Mouse (Mus musculus) heart, postnatal 36 days (tissue): ENCODE measurements around the gene Egfem1. TPM values are rescaled to one million over a fixed set of nuclear protein-coding genes. Genes with fewer than 3 reads are reported as not detected.
A peak's percentile ranks its signal among the peaks of the same experiment; 100 is the strongest.

Experiments
- DNase-seq, 2 experiments: peaks; one replicate each; pipeline ENCODE4 v3.0.0; 2021 to 2022
- intact Hi-C: fragments of 180-260 bp; cut with DNase I; formaldehyde crosslinking; loops from one replicate; pipeline ENCODE4 v1.15.1; 2025
- total RNA-seq, 2 experiments: library from RNA; stranded (reverse); gene quantifications; 2 replicates each; pipeline ENCODE4 v1.2.3; 2021

Egfem1 gene
- total RNA-seq: not detected

DNA sequence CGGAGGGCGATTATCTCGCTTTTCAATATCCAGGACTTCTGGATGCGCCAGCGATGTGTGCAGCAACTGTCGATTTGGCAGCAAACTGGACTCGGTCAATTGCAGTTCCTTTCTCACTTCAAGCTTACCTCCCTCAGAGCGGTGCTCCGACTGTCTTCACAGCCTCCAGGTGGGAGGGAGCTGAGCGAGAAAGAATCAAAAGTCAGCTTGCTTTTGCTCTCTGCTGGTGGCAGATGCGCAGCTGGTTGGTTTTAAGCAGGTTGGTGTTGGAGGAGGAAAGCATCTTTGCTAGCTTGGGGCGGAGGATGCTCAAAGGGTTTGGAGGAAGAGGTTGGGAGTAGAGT is at the start of gene Egfem1:
Egfem1 (plus strand) TSS at position 72 of the 344 bp plus-strand sequence.
- DNase-seq: no peak
- intact Hi-C loops: no loop called here

DNA sequence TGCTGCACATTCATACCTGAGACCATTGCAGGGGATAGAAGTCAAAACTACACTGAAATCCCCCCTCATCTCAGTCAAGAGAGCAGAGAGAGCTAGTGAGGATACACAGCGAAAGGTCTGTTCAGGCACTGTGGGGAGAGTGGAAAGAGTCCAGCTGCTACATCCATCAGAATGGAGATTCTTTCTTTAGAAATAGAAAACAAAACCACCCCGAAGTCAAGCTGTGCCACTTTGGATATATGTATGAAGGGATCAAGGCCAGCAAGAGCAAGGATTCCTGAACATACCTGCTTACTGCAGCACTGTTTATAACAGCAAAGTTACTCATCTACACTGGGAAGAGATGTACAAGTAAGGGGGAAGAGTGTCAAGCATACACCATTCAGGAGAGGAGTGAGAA is 48.7 kb upstream of the Egfem1 start:
- DNase-seq: no peak

DNA sequence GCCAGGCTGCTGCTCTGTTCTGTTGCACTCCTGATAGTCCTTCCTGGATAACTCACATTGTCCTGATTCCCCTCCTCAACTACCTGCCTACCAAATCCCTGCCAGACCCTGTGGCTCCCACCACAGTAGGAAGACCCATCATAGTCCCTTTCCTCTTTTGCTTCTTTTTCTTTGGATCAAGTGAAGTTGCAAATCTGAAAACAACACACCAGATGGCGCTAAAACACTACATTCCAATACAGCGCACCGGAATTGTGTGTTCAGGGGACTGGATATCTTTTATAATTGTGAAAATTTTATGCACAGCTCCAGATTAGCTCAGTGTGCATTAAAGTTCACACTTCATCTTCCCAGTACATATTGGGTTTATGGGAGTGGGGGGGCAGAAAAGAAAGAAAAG is 45.7 kb upstream of the Egfem1 start:
- no peak for DNase-seq
- intact Hi-C loops: loop anchor here (2.0 to 5.0 kb wide), 2 partner anchors 691 to 1526 kb away; no protein-coding TSS in a partner anchor

More for the DNA sequence above, 48.7 kb upstream of the Egfem1 start:
- intact Hi-C loops: no loop called here

DNA sequence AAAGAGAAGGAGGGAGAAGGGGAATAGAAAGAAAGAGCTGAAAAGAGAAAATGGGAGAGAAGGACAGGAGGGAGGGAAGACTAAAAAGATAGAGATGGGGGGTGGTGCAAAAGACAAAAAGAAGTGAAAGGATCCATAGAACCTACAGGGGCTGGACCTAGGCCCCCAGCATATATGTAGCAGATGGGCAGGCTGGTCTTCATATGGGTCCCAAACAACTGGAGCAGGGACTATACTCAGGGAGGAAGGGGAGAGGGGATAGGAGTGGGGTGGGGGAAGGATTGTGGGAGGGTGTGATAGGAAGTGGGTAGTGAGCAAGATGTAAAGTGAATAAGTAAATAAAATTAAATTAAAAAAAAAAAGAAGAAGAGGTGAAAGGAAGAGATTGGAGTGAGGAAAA is 45.2 kb upstream of the Egfem1 start:
- intact Hi-C loops: loop anchor here (2.0 to 5.0 kb wide), 2 partner anchors 690 to 1526 kb away; no protein-coding TSS in a partner anchor
- no peak for DNase-seq

DNA sequence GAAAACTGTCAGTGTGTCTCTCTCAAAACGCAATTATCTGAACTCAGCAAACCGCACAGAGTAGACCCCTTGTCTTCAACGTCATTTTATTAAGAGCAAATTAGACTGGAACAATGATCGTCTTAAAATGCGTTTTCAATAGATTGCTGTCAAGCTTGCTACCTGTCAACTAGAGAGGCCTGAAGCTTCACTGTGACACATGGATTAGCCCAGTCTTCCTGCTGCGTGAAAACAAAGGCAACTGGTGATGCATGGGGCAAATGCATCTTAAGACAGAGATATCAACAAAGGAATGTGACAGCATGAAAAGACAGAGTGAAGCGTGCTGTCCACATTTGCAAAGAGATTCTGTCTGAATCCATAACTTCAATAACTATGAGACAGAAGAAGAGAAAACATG is 41.8 kb upstream of the Egfem1 start:
- DNase-seq: no peak
- intact Hi-C loops: no loop called here

DNA sequence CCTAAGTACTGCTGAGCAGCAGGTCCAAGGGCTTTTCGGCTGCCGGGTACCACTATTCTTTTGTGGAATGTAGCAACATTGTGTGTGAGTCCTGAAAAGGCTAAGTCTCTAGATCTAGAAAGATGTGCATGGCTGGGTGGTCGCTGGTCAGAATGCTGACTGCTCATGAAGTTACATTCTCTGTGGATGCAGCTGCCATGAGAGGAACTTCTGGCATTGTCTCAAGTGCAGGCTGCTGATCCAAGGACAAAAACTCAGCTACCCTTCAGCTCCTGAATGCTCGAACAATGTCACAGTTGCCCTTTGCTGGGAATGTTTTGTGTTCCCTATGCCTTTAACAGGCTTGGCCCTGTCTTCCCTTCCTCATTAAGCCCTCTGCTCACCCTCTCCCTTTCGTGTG is 35.5 kb upstream of the Egfem1 start:
- no peak for DNase-seq
- intact Hi-C loops: no loop called here

DNA sequence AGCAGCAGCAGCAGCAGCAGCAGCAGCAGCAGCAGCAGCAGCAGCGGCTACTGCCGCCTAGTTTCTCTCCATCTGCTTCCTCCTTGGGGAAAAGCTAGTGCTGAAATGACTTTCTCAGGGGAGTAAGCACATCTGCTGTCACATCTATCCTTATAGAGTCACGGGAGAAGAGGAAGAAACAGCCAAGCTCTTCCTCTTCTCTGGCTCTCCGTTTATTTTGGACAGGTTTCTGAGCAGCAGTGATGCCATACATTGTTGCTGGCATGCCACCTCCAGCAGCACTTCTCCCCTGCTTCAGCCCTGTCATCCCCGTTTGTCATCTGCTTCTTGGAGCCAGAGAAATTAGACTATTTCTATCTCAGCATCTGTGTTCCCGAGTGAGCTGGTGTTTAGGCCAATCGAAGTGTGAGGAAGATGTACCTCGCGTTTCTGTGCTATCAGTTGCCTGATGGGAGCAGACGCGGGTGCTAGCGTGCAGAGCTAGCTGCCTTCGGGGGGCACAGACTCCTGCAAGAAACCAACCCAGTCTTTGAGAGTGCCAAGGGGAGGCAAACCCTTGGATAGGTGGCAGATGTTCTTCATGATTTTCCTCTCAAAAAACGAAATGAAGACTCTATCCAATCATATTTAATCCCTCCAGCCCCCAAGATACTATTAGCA is 34.4 kb upstream of the Egfem1 start:
- no peak for DNase-seq
- intact Hi-C loops: no loop called here

DNA sequence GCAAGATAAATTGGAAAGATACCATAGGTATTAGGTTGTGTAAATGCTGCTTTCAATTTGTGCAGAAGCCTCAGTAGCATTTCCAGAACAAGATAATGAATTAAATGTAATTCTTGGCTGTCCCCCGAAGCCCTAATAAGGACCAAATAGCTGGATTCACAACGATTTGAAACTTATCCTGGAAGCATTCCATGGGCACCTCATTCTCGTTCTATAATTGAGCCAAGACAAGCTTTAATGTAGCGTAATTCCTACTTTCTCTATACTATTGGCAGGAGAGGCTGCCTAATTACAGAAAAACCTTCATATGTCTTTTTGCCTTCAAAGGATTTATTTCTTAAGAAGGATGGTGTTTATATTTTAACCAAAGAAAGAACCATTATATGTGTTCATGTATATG is 18.7 kb upstream of the Egfem1 start:
- intact Hi-C loops: no loop called here

DNA sequence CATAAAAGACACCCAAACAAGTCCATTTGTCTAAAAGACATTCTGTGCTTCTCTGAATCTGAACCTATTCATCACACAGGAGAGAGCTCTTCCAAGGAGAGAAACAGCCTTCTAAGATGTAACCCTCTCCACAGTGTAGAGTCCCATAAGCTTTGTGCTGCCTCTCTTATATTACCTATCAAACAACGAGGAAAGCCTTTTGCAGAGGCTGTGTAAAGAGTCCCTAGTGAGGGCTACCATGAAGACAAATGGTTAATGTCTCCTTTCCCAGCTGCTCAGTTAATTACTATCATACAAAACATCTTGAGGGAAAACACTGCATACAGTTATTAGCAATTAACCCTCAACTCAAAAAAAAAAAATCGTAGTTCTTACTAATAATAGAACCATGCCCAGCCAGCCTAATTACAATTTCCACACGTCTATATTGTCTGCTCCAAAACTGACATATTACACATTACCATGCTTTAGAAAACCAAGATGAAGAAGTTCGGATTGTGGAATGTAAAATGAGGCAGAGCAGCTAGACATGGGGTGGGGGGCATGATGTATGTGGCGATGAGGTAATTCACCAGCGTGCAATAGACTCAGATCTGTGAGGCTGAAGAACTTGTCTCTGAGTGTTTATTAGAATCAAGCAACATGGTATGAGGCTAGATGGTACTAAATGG is 13.3 kb upstream of the Egfem1 start:
- intact Hi-C loops: no loop called here
- DNase-seq: no peak

More for the DNA sequence above, 18.7 kb upstream of the Egfem1 start:
- DNase-seq: no peak

DNA sequence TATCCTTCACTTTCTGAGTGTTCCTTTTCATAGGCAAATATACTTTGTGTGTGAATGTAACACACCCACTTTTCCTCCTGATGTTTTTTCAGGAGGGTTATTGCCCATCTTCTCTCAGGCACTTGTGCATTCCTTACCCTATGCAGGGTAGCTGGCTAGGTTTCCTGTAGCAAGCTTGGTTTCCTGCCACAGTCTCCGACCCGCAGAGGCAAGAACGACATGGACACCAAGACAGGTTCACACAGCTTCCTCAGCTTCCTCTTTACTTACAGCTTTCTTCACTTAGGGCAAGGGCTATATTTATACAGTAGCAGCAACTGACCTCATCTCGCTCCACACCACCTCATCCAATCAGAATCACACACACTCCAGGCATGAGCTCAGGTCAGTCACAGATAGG is 10.5 kb upstream of the Egfem1 start:
- intact Hi-C loops: no loop called here
- DNase-seq: no peak

DNA sequence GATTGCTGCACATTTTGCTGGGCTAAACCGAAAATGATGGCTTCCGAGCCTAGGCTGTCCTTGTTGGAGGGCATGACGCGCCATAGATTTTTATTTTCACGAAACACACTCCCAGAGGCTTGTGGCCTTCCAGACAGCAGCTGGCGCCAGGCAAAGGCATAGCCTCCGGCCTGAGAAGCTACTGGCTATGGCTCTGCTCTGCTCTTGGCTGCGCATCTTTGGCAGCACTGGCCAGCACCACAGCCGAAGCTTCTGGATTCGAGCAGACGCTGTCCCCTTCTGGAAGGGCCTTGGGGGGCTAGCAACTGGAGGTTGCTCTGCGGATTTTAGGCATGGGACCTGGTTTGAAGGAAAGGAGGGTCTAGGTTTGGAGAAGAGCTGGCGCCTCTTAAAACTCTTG is 306 bp upstream of the Egfem1 start:
- intact Hi-C loops: no loop called here

DNA sequence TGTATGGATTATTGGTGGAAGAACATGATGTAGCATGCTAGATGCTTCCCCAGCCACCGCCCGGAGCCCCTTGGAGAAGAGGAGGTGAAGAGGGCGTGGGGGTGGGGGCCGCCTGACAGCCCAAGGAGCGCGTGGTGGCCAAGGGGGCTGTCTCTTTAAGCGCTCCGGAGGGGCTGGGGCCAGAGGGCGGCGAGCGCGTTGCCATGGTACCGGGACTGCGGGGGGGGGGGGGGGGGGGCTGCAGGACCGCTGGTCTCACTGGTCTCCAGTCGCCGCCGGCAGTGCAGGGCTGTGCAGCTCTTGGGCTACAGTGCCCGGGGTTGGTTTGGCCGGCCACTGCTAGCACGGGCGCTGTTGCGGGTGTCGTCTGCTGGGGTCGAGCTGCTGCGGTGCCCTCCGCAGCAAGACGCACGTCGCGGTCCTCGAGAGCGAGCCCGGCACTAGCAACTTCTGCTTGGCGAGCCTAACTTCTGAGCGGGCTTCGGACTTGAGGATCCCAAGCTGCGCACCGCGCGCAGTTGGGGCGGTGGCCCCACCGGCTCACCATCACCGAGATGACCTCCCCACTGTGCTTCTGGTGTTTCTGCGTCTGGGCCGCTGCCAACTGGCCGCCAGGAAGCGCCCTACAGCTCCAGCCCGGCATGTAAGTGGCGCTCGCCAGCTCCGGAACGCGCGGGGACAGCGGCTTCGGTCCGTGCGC is 623 bp downstream of the Egfem1 start:
- DNase-seq: peak; percentile 6 to 7
- intact Hi-C loops: no loop called here

More for the DNA sequence above, 306 bp upstream of the Egfem1 start:
- DNase-seq: no peak

DNA sequence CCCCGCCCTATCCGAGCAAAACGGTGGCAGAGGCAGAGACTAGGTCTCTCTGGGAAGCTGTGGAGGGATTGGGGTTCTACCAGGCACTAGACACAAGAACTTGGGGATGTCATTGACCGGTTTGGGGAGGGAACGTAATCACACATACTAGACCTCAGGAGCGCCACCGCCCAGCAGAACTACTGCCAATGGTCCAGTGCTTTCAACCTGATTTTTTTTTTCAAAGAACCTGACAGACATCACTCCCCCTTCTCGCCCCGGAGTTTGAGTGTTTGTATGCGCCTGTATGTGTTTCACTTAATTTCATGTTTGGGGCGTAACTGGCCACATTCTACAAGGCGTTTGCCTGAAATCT is 1.1 kb downstream of the Egfem1 start:
- intact Hi-C loops: no loop called here
- no peak for DNase-seq

DNA sequence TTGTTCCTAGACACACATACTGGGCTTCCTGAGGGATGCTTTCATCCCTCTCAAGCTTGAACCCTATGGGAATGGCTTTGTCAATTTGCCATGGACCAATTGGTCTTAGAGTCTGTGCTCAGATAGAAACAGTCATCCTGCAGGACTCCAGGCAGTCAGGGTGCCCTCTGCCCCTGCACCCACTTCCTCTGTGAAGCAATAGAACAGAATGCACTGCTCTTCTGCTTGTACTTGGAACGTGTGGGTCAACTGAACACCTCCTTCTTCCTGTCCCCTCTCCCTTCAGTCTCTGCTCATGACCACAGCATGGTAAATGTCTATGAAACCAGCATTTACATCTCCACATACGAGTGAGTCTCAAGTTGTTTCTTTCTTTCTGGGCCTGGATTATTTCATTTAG is 16.6 kb downstream of the Egfem1 start:
- intact Hi-C loops: no loop called here
- DNase-seq: no peak

DNA sequence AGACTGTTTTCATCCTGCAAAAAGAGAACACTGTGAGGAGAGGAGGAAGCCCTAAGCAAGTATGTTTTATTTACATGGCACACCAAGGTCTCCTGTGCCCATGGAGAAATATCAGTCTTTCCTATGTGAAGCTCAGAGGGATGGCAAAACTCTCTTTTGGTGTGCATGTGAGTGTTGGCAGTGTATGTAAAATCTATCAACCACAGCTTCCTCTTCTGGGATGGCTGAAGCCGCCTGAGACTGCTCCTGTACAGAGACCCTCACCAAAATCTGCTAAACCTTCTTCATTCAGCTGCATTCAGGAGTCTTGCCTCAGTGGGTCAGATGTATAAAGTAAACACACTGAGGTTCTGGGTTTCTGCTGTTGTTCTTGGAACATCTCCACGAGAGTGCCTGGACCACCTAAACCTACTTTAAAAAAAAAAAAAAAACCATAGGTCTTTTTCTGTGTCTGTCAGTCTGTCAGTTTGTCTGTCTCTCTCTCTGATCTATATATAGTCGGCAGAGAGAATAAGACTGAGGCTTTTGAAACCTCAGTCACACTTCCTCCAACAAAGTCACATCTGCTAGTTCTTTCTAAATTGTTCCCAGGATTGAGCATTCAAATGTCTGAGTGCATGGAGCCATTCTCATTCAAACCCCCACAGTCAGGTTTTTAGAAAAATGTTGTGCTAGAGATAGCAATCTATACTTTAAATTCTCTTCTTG is 24.3 kb downstream of the Egfem1 start:
- intact Hi-C loops: no loop called here
- DNase-seq: no peak

DNA sequence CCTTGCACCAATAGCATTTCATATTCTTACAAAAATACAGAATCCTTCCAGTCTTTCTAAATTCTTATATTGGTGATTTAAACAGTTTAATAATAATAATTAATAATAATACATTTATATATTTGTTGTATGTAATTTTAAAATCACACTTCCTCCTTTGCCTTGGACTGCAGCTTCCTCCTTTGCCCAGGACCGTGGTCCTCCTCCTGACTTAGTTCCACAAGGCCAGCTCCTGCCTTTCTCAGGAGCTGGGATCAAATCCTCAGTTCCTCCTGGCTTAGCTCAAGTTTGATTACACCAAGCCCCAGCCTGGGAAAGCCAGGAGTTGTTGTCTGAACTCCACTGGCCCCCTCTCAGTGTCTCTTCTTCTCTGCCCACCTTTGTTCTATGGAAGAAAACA is 25.3 kb downstream of the Egfem1 start:
- no peak for DNase-seq
- intact Hi-C loops: no loop called here

DNA sequence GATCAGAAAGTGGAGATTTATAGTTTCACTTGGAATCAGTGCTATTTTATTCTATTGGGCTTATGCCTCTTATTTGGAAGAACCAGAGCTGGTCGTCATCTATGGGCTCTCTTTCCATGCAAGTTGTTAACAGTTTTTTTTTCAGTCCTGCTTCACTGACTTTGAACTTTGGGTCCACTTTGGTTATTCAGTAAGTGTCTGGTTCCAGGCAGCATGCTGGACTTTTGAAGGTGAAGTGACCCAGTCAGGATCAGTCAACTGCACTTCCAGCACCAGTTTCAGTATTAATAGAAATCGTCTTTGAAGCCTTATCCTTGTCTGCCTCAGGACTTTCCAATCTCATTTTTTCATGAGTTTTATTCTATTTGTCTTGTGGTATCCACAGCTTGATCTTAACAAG is 28.5 kb downstream of the Egfem1 start:
- no peak for DNase-seq
- intact Hi-C loops: no loop called here

DNA sequence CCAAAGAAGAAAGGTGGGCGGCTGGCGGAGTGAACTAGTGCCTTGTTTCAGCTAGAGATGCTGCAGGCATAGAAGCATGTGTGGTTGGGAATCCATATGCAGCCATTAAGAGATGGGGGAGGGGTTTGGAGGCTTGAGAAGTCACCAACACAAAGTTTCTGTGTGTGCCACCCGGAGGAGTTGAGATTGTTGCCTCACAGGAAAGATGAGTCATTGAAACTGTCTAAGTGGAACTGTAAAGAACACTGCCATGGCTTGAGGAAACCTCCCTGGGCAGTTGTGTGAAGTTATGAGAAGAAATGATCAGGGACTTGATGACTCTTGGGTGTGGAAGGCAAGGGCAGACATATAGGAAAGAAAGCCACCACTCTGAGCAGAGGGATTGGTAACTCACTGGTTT is 32.7 kb downstream of the Egfem1 start:
- intact Hi-C loops: no loop called here
- no peak for DNase-seq

DNA sequence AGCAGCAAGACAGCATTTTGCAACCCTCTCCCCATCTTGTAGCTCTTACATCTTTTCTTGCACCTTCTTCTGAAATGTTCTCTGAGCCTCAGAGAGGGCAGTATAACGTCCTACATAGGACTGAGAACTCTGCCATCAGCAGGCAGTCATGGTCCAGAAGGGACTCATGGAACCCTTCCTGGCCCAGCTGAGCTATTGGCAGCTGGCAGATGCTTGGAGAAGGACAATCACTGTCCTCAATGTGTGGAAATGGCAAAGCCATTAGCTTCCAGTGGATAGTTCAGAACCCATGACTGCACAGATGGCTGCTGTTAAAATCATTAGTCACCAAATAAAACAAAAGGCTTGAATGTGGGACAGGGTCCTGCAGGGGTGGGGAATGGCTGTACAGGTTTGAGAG is 35.6 kb downstream of the Egfem1 start:
- peak in 1 of 2 experiments; percentile 1 for DNase-seq
- intact Hi-C loops: no loop called here

DNA sequence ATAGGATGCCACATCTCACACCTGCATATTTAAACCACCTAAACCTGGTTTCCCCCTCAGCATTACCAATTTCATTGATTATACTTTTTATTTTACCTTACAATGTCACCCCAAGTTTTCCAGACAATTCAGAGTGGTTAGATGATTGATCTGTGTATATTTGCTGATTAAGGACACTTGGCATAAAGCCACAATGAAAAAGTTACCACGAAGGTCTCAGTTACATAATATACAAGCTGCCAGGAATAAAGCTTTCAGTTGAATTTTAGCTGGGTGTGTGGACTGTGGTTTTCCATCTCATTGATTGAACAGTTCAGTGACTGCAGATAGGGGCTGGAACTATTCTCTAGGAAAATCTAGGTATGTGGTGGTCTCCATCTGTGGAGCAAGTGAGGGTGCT is 40.7 kb downstream of the Egfem1 start:
- intact Hi-C loops: no loop called here

More for the DNA sequence above, 40.7 kb downstream of the Egfem1 start:
- no peak for DNase-seq
